ENCODE assay signal across 17 mouse cellular contexts in genomic region chr7:83014725-83015690, GRCm38 (mm10).
A peak's percentile ranks its signal among the peaks of the same experiment; 100 is the strongest.
DNase-seq lines count a peak whose midpoint lies in the region; ATAC-seq lines count a peak whose summit lies in the region.
"Had no signal": no experiment of that assay in that cellular context is flagged by ENCODE, and none has a peak within 500 bp of the region (broad histone marks: within the 10 kb centered on the region; RNA-seq: fewer than 3 reads in every experiment).

No protein-coding gene starts in this region.

- H3K9ac ChIP-seq in forebrain, embryonic 16.5 days (replicated peaks; ENCODE audit: low read depth, low read length), result no peak overlapping the region
- no peak overlapping the region for H3K9ac ChIP-seq in kidney, embryonic 16.5 days (replicated peaks; ENCODE audit: low read length)
- H3K9ac ChIP-seq: limb, embryonic 12.5 days; lung, embryonic 15.5 days had no signal

- peak; percentile 34 for DNase-seq in frontal cortex, postnatal 36 days (ENCODE audit: low spot score in 2 of 2)
- DNase-seq in frontal cortex, postnatal 25 days (ENCODE audit: low spot score in 2 of 2), result no peak
- DNase-seq in midbrain, embryonic 10.5 days (ENCODE audit: low spot score), result peak; percentile 63
- peak; percentile 11 for DNase-seq in right cerebral cortex, postnatal 14 days
- no peak for DNase-seq in spleen, postnatal 36 days (ENCODE audit: low spot score in 2 of 2)
- DNase-seq: cerebellum, postnatal 25 days; kidney, postnatal 4 days had no signal

- peak; percentile 45; the same call in 1 of the 2 replicates for ATAC-seq in forebrain, embryonic 16.5 days
- no peak for ATAC-seq in kidney, embryonic 16.5 days (ENCODE audit: low FRiP score, low TSS enrichment)
- no peak for ATAC-seq in granulocyte monocyte progenitor cell, adult 5-6 weeks (replicated peaks; ENCODE audit: poor library complexity, severe bottlenecking)
- ATAC-seq: inflammation-experienced regulatory T-cells, adult 6 months had no signal

- H3K9me3 ChIP-seq in forebrain, embryonic 16.5 days (ENCODE audit: control insufficient read depth, low read length), result no peaks in the 10 kb centered on the region
- H3K9me3 ChIP-seq in midbrain, embryonic 10.5 days (replicated peaks), result no peaks in the 10 kb centered on the region
- no peaks in the 10 kb centered on the region for H3K9me3 ChIP-seq in kidney, embryonic 16.5 days (ENCODE audit: low read length)
- H3K9me3 ChIP-seq: G1E; limb, embryonic 12.5 days; lung, embryonic 15.5 days had no signal

- no peak overlapping the region for H3K4me3 ChIP-seq in forebrain, embryonic 16.5 days (replicated peaks; ENCODE audit: low read length)
- H3K4me3 ChIP-seq in midbrain, embryonic 10.5 days, result no peak overlapping the region
- H3K4me3 ChIP-seq in kidney, embryonic 16.5 days (ENCODE audit: low read length), result no peak overlapping the region
- H3K4me3 ChIP-seq: limb, embryonic 12.5 days; lung, embryonic 15.5 days; myocyte had no signal

- H3K27ac ChIP-seq in forebrain, embryonic 16.5 days (ENCODE audit: low read length), result peak overlapping the region; percentile 19; the same call in 1 of the 2 replicates
- peak overlapping the region; percentile 83 for H3K27ac ChIP-seq in midbrain, embryonic 10.5 days (replicated peaks)
- no peak overlapping the region for H3K27ac ChIP-seq in kidney, embryonic 16.5 days (ENCODE audit: low read length)
- H3K27ac ChIP-seq: lung, embryonic 15.5 days; stomach, postnatal 0 days had no signal

- no peak overlapping the region for H3K4me2 ChIP-seq in forebrain, embryonic 16.5 days (ENCODE audit: low read length)
- no peak overlapping the region for H3K4me2 ChIP-seq in kidney, embryonic 16.5 days (replicated peaks; ENCODE audit: low read depth, low read length)
- H3K4me2 ChIP-seq: heart, embryonic 11.5 days; limb, embryonic 12.5 days; lung, embryonic 15.5 days had no signal

- WGBS in forebrain, embryonic 16.5 days, result 25% methylated on average over 7 of the region's 7 CpGs
- WGBS in midbrain, embryonic 10.5 days, result 19% methylated on average over 7 of the region's 7 CpGs
- WGBS in kidney, embryonic 16.5 days, result 75% methylated on average over 7 of the region's 7 CpGs

- no peaks in the 10 kb centered on the region for H3K36me3 ChIP-seq in forebrain, embryonic 16.5 days (ENCODE audit: control insufficient read depth, insufficient read depth)
- H3K36me3 ChIP-seq in midbrain, embryonic 10.5 days, result no peaks in the 10 kb centered on the region
- no peaks in the 10 kb centered on the region for H3K36me3 ChIP-seq in kidney, embryonic 16.5 days (ENCODE audit: insufficient read depth, low read length)
- H3K36me3 ChIP-seq: G1E; limb, embryonic 12.5 days; lung, embryonic 15.5 days had no signal

- H3K4me1 ChIP-seq in forebrain, embryonic 16.5 days (replicated peaks; ENCODE audit: control insufficient read depth, insufficient read depth, low read length), result peaks cover 11% of the 10 kb centered on the region
- H3K4me1 ChIP-seq in midbrain, embryonic 10.5 days, result peaks cover 28% of the 10 kb centered on the region
- no peaks in the 10 kb centered on the region for H3K4me1 ChIP-seq in kidney, embryonic 16.5 days (ENCODE audit: insufficient read depth, low read length)
- H3K4me1 ChIP-seq: lung, embryonic 15.5 days had no signal

- no peaks in the 10 kb centered on the region for H3K27me3 ChIP-seq in forebrain, embryonic 16.5 days (replicated peaks; ENCODE audit: control insufficient read depth, insufficient read depth, low read length)
- H3K27me3 ChIP-seq in midbrain, embryonic 10.5 days (ENCODE audit: low read depth, poor library complexity, severe bottlenecking), result no peaks in the 10 kb centered on the region
- no peaks in the 10 kb centered on the region for H3K27me3 ChIP-seq in kidney, embryonic 16.5 days (ENCODE audit: insufficient read depth, low read length)
- H3K27me3 ChIP-seq: limb, embryonic 12.5 days; lung, embryonic 15.5 days had no signal

Comparison
In these comparisons a context has a peak if more than half of its experiments do, and no peak if none do; other contexts are left out.
1. DNase-seq: peak in frontal cortex, postnatal 36 days (2 of 2), midbrain, embryonic 10.5 days (single experiment) and right cerebral cortex, postnatal 14 days (single experiment); none in frontal cortex, postnatal 25 days (0 of 2) and spleen, postnatal 36 days (0 of 2).